Mouse (Mus musculus) left cerebral cortex, adult 11 months (tissue): Measurements from ENCODE around the gene Slc38a8.
A peak's percentile ranks its signal among the peaks of the same experiment; 100 is the strongest.

ENCODE experiments used
- DNase-seq: peaks from one replicate; pipeline ENCODE4 v3.0.0; 2022; ENCODE audit warnings: low spot score

The Slc38a8 gene

DNA sequence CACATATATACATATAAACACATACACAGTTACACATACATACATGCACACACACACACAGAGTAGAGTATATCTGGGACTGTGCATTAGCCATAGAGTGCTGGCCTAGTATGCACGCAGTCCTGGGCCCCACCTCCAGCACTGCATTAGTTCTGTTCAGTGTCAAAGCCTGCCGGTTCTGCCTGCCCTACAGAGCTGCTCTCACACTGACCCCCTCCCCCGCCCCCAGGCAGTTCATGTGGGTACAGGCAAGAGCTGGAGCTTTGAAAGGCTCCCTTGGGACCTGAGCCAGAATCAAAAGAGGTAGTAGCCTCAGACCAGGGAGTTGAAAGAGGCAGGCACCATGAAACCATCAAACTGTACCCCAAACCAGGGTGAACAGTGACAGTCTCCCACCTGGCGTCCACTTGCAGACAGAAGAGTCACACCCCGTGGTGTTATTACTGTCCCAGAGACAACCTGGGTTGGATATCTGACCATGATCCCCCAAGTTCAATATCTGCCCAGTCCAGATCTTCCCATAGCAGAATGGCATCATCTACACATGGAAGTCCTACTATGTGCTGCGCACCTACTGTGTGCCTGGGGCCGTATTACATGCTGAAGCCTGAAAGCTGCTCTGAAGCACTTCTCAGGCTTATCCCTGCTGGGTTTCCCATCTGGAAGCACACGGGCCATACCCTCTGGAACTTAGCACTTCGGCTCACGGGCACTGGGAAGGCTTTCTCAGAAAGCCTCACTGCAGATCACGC is 17.2 kb downstream of the Slc38a8 start:
- no peak for DNase-seq

DNA sequence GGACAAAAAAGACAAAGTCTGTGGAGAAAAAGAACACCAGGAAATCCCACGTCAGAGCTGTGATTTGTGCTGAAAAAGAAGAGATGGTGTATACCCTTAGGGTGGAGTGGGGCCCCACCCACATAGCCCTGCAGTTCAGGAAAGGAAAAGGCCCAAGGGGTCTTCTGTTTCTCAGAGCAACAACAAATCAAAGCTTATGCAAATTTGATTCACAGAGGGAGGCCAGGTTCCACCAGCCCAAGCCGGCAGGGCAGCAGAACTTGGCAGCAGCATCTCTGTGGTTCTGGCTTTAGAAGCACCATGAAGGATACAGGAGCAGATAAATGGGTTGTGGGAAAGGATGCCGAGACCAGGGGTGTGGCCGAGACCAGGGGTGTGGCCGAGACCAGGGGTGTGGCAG is 22.8 kb downstream of the Slc38a8 start:
- no peak for DNase-seq

DNA sequence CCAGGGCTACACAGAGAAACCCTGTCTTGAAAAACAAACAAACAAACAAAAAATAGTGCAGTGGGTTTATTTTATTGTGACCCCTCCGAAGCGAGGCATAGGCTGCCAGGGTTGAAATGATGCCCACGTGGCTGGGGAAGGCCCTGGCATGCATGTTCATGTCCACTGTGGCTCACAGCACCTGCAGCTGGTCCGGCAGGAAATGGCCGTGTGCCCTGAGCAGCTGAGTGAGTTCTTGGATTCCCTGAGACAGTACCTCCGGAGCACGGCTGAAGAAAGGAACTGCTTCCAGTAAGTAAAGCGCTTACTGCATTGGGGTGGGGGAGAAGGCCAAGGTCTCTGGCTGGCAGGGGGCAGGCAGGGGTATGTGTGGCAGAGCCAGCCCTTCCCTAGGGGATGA is 33.4 kb downstream of the Slc38a8 start:
- no peak for DNase-seq

DNA sequence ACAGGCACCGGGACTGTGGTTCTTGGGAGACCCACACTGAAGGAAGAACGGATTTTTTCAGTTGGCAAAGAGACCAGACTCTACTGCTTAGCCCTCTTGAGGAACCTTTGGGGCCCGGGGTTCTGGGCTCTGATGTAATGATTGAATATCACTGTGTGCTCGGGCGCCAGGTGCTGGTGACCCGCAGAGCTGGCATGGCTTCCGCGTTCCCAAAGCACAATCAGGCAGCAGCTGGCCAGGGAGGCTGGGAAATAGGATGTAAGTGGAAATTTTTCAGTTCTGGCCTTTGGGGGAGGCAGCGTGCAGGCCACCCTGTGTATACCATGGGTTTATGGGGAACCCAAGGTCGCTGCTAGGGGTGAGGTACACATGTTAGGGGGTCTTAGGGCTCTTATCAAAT is 34.7 kb downstream of the Slc38a8 start:
- no peak for DNase-seq

DNA sequence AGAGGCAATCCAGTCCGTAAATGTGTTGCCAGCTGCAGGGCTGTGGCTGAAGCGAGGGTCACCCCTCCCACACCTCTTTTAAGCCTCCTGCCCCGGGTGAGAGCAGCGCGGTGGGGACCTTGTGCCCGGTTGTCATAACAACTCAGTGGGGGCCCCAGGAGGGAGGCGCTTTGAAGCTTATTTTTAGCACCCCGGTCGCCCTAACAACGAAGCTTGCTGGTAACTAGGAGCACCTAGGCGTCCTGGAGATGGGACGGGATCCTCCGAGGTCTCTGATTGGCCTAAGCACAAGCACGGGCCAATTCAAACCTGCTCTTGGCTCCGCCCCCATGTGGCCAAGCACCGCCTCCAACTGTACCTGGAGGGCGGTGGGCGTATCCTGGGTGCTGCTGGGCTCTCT is 35.4 kb downstream of the Slc38a8 start:
- DNase-seq: peak; percentile 51

DNA sequence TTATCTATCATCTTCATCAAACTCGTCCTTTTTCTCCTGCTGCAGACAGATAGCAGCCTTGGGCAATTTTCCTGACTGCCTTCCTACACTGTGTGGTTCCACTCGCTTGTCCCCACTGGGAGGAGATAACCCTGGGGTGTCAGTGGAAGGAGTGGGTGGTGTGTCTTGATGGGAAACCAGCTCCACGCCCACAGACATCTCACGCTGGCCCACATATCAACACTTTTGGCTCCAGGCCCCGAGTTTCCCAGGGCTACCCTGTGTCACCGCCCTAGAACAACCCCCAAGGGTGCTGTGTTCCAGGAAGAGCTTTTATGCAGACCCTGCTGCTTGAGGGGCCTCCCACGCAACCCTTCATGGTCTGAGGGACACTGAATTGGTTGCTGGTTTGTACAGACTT is 37.8 kb downstream of the Slc38a8 start:
- DNase-seq: no peak

DNA sequence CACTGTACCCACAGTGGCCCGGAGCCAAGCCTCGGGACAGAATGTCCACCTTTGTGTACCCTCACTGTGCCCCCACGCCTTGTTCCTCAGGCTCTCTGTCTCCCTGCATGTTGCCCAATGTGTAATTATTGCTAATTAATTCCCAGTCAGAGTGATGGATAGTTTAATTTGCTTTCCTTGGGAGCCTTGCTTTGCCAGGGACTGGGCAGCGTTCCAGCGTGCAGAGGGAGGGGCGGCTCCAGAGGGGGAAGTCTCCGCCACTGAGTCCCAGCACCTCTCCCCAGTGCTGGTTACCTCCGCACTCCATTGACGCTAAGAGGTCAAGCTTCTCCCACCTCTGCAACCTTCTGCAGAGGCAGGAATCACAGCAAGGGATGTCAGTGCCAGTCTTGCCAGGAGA is 40.1 kb downstream of the Slc38a8 start:
- DNase-seq: no peak

DNA sequence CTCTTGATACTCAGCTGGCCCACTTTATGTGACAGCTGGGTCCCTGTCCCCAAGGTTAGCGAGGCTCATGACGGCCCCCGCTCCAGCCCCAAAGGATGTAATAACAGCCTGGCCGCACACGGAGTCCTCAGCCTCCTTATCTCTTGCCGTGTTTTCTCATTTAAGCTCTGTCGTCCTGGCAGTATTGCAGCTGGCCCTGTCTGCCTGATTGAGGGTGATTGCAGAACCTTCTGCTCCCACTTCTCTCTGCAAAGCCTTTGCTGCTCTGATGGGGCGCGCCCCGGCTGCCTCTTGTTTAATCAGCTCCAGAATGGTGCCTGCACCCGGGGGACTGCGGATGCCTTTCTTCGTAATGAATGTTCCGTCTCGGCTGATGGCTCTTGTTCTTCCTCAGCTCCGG is 41.8 kb downstream of the Slc38a8 start:
- DNase-seq: no peak

DNA sequence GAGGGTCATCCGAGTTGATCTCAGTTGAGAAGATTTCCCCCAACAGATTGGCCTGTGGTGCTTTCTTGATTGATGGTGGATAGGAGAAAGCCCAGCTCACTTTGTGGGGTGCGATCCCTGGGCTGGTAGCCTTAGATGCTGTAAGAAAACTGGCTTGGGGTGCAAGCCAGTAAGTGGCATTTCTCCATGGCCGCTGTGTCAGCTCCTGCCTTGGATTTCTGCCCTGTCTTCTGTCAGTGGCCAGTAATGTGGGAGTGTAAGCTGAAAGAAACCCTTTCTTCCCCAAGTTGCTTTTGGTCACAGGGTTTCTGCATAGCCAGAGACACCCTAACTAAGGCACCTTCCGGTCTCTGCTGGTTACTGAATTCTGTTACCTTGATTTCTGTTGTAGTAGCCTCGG is 45.5 kb downstream of the Slc38a8 start:
- no peak for DNase-seq

DNA sequence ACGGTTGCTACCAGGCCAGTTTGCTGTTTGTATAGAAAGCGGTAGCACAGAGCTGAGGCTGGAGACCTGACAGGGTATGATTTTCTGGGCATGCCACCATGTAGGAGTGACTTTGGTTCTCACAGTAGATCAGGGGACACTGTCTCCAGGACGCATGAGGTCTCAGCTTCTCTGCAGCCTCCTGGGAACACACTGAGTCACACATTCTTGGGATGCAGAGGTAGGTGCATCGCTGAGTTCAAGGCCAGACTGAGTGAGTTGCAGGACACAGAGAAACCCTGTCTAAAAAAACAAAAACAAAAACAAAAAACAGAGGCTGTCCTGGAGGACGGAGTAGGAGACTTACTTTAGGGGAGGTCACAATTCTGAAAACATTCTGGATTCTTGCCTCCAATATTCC is 48.6 kb downstream of the Slc38a8 start:
- DNase-seq: no peak

DNA sequence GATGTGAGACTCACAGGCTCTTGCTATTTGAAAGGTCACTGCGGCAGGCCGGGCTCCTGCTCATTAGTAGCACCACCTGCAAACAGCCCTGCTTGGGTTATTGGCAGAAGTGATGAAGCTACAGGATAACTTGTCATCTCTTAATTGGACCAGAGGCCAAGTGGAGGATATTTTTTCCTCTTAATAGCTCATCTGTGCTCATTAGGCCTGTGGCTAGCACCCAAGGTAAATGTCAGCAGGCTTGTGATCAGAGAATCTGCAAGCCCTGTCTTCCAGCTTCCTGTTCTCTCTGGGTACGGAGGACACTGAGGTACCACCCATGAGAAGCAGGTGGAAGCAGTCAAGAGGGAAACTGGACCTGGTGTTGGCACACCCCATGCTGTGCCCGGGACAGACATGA is 50.4 kb downstream of the Slc38a8 start:
- DNase-seq: no peak

DNA sequence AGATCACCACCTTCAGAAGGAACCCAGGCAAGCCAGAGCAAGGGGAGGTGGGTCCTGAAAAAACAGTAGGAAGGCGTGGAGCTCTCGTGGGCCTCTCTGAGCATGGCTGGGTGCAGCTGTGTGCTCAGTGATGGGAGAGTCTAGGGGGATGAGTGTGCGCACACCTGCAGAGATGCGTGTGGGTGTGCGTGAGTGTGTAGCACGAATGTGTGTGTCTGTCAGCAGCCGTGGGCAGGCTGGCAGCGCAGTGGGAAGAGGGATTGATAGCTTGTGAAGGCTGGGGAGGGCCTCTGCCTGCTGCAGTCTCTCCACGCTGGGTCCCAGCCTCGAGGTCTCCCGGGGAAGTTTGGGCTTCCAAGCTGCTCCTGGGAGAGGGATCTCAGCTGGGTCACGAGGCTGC is 51.9 kb downstream of the Slc38a8 start:
- DNase-seq: peak; percentile 58

DNA sequence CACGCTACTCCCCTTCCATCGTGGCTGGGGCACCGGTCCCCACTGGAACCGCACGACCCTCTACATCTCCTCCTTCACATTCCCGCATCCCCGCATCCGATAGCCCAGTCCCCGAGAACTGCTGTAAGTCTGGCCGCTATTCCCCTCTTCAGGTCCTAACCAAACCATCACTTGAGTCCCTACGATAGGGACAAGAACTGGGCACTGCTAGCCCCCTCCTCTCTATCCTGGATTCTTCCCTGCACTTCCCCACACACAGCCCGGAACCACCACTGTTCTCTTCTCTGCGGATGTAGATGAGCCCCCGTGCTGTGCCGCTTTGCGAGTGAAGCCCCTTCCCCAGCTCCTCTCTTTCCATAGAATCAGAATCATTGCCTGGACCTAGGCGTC is 53.7 kb downstream of the Slc38a8 start:
- no peak for DNase-seq

DNA sequence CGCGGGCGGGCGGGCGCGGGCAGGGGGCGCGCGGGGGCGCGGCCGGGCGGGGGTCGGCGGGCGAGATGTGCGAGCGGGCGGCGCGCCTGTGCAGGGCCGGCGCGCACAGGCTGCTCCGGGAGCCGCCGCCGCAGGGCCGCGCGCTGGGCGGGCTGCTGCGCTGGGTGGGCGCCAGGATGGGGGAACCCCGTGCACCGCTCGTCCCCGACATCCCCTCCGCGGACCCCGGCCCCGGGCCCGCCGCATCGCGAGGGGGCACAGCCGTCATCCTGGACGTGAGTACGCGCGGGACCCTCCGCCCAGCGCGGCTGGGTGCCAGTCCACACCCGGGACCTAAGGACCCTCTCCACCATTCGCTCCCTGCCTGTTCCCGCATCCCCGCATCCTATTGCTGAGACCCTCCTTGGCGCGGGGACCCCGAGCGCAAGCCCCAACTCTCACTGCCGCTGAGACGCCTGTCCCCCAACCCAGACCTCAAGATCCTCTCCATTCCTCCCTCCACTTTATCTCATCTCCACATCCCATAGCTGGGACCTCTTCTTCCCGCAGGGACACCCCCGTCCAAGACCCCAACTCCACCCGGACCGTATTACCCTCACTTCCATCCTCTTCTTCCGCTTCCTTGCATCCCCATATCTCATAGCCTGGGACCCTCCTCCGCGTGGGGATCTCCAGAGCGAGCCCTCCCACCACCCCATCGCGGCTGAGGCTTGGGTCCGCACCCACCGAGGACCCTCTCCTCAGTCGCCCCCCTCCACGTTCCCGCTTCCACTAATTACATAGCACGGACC is 54.3 kb downstream of the Slc38a8 start:
- DNase-seq: no peak

DNA sequence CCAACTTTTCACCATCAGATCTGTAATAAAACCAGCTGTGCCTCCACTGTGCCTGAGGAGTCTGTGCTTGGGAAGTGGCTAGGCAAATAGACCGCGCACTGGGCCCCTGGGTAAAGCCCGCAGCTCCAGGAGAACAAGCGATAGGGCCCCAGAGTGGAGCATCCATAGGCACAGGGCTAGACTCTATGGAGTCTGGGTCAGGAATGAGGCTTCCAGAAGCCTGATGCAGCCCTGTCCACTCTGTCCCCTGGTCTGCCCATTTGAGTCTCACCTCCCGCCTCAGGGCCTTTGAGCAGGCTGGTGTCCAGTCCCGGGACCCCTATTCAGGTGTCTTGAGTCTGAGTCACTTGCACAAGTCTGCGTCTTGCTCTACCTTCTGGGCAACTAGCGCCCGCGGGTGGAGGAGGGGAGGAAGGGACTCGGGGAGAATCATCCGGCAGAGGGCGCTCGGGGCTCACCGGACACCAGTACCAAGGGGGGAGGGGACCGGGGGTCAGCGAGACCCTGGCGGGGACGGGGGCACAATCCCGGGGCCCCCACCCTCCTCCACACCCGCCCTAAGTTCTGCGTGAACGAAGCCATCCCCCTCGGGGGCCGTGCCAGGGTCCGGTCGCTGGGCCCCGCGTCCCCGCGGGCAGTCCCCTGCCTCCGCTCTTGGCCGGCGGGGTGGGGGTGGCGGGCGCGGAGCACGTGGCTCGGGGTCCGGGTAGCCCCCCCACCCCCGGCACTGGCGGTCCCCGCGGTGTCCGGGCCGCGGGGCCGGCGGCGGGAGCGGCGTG is 55.1 kb downstream of the Slc38a8 start, which contains the start of gene Necab2:
Gene Necab2 (plus strand): TSS at position 509 of the 779 bp plus-strand sequence.
- DNase-seq: peak; percentile 81

DNA sequence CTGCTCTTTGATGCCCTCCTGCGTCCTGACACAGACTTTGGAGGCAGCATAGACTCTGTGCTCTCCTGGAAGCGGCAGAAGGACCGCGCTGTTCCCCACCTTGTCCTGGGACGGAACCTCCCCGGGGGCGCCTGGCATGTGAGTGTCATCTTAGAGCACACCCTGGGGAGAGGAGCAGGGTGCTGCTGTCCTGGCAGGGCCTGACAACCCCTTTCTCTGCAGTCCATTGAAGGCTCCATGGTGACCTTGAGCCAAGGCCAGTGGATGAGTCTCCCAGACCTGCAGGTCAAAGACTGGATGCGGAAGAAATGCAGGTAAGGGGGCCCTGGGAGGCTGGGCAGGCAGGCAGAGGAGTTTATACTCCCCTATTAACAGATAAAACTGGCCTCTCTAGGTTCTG is 58.5 kb downstream of the Slc38a8 start:
- DNase-seq: no peak

DNA sequence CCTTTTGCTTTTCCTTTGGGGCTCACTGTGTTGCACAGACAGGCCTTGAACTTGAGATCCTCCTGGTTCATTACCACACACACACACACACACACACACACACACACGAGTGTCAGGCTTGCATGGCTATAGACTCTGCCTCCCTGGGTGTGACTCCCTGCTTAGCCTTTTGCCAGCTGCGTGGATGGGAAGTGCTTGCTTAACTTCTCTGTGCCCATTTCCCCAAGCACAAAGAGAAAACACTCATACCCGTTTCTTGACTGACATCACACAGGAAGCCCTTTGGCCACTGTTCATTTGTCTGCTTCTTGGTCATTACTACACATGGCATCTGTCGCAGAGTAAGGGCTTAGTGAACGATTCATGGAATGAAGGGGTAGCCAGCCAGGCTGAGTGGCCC is 59.5 kb downstream of the Slc38a8 start:
- DNase-seq: no peak

DNA sequence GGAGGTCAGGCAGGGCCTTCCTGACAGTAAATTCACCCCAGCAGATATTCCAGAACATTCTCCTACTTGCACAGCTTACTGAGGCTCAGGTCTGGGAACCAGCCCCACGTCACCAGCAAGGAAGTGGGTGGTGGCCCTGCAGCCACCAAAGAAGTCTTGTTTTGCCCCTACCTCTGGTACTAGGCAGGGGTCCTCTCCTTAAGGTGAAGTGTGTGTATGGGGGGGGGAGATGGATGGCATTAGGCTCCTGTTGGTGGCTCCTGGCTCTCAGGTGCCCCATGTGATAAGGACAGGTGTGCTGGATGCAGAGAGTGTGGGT is 60.6 kb downstream of the Slc38a8 start:
- DNase-seq: no peak

DNA sequence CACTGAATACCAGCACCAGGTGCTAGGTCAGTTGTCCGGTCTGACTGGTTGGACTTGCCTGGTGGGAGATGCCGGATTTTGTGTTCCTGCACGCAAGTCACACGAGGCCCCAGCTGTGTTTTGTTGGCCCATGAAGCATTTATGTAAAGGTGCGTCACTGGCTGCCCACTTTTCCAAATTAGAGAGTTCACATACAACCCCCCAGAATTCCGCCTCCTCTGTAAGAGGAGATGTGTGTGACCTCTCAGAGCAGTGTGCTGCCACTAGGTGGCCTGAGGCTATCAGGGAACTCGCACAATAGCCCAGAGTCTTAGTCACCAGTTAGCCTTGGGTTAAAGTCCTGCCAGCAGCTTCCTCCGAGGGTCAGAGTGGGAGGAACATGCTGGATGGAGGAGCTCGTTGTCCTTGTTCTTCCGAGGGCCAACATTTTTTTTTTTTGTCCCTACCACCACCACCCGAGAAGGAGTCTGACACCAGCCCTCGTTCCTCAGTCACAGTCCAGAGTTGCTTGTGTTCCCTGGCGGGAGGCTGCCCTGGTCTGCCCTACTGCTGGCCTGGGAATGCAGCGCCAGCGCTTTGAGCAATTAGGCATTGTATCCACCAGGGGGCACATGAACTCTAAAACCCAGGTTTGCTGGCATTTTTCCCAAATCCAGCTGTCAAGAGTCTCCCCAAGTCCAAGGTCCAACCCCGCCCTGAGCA is 61.1 kb downstream of the Slc38a8 start:
- DNase-seq: no peak

DNA sequence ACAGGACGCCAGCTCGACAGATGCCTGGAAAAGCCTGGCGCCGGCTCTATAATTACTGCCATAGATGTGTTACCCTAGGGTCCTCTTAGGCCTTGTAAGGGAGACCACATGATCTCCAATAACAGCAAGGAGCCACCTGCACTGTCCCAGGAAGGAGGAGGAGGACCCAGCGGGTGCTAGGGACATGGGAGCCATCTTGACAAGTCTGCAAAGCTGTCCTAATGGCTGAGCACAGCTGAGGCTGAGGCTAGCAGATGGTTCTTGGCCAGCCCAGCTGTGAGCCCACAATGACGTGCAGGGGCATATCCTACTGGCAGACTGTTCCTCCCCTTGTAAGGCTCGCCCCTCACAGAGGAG is 61.6 kb downstream of the Slc38a8 start:
- DNase-seq: no peak

DNA sequence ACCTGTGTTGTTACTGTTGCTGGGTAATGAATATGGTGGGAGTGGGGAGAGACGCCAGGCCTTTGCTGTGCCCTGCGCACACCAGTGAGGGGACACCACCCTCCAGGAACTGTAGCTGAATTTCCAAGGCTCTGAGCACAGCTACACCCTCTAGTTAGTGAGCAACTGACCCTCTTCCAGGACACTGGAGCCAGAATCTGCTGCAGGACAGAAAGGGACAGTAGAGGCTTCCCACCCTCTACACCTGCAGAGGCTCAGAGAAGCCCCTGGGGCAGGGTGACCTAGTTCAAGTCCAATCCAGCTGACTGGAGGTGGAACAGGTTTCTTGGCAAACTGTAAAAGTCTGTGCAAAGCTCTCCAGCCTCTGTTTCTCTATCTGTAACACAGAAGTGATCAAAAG is 62.1 kb downstream of the Slc38a8 start:
- no peak for DNase-seq

DNA sequence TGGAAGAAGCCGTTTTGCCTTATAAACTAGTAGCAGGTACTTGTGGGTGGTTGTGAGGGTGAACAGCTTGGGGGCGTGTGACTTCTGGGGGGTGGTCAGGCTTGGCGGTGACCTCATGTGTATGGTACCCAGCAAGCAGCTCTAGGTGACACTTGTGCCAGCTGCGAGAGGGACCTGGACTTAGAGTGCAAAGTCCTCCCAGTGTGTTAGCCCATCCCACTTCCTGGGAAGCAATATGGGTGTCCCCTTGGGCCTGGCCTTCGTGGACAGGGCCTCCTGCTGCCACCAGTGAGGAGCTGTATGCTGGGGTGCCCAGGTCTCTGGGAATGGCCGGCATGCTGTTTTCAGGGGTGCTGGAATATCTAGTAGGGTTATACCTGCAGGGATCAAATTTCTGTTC is 62.6 kb downstream of the Slc38a8 start:
- DNase-seq: no peak

DNA sequence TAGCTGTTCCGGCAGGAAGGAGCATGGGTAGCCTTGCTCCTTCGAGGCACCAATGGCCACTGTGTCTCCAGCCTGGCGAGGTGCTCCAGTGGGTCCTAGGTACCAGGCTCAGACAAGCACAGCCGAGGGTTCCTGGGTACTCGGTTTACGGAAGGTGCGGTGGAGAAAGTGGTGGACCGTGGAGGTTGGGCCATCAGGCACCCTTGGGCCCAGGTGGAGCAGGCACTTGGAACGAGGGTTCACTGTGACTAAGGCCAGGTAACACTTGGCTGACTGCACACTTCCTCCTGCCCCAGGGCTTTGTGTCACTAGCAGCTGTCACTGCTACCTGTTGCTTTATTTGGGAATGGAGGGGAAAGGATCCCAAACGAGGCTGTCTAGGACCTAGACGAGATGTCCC is 64.0 kb downstream of the Slc38a8 start:
- DNase-seq: no peak
